Mouse (Mus musculus) kidney, adult 10 weeks (tissue): ENCODE results near the gene Olfr490. TPM values are rescaled to one million over a fixed set of nuclear protein-coding genes. Genes with fewer than 3 reads are reported as not detected.

Experiments used
- polyA plus RNA-seq: library from polyadenylated mRNA; stranded (reverse); fragments of 350-450 nt; fragmentation: Illumina TruSeq; extraction: RNeasy Lipid Tissue Mini Kit (QIAGEN cat#74804); gene quantifications from one replicate; pipeline ENCODE4 v1.2.3, GENCODE M21; 2014; ENCODE audit warnings: low read depth, low replicate concordance

Olfr490 gene
- polyA plus RNA-seq: not detected

GRCm38 (mm10) chr7:108288834-108289233 is at the start of gene Olfr490:
TSS of gene Olfr490 (minus strand) at chr7:108288934.

GRCm38 (mm10) chr7:108323574-108323973 is 34.8 kb upstream of the Olfr490 start, which contains the start of gene Olfr492:
TSS of gene Olfr492 (minus strand) at chr7:108323674.

GRCm38 (mm10) chr7:108313151-108313550 is 24.4 kb upstream of the Olfr490 start, which contains the start of gene Olfr491:
TSS of gene Olfr491 (plus strand) at chr7:108313451.

GRCm38 (mm10) chr7:108258247-108258646 is 30.5 kb downstream of the Olfr490 start, which contains the start of gene Olfr488:
TSS of gene Olfr488 (minus strand) at chr7:108258347.

Other genes starting within 250 kb of the Olfr490 start
- gene Olfr479, start 238.2 kb downstream of the Olfr490 start, polyA plus RNA-seq: not detected
- not detected for gene Olfr480, start 221.6 kb downstream of the Olfr490 start, polyA plus RNA-seq
- not detected for gene Olfr481, start 209.1 kb downstream of the Olfr490 start, polyA plus RNA-seq
- not detected for gene Olfr482, start 191.3 kb downstream of the Olfr490 start, polyA plus RNA-seq
- gene Olfr483, start 188.1 kb downstream of the Olfr490 start, polyA plus RNA-seq: not detected
- not detected for gene Olfr484, start 161.5 kb downstream of the Olfr490 start, polyA plus RNA-seq
- not detected for gene Olfr485, start 129.1 kb downstream of the Olfr490 start, polyA plus RNA-seq
- gene Olfr486, start 116.2 kb downstream of the Olfr490 start, polyA plus RNA-seq: not detected
- not detected for gene Olfr487, start 74.3 kb downstream of the Olfr490 start, polyA plus RNA-seq
- not detected for gene Olfr488, start 30.6 kb downstream of the Olfr490 start, polyA plus RNA-seq
- not detected for gene Olfr491, start 24.5 kb upstream of the Olfr490 start, polyA plus RNA-seq
- gene Olfr492, start 34.7 kb upstream of the Olfr490 start, polyA plus RNA-seq: not detected
- not detected for gene Olfr493, start 58.0 kb upstream of the Olfr490 start, polyA plus RNA-seq
- not detected for gene Olfr494, start 76.4 kb upstream of the Olfr490 start, polyA plus RNA-seq
- not detected for gene Olfr495, start 104.2 kb upstream of the Olfr490 start, polyA plus RNA-seq
- gene Olfr497, start 131.5 kb upstream of the Olfr490 start, polyA plus RNA-seq: not detected
- not detected for gene Olfr498, start 176.4 kb upstream of the Olfr490 start, polyA plus RNA-seq
- gene Olfr502, start 236.1 kb upstream of the Olfr490 start, polyA plus RNA-seq: not detected